Mouse (Mus musculus) heart, adult 2 months (tissue): Measurements from ENCODE around the gene Elmsan1. TPM values are rescaled to one million over a fixed set of nuclear protein-coding genes. Genes with fewer than 3 reads are reported as not detected.

ENCODE experiments used
- DNase-seq, 2 experiments: peaks; one replicate each; pipeline ENCODE4 v3.0.0; 2021
- H3K27ac ChIP-seq: fragments of 200-600 bp; 2 replicates; pipeline ENCODE4 v1.8.1; 2022
- H3K27me3 ChIP-seq: fragments of 200-500 bp; 2 replicates; pipeline ENCODE4 v1.6.1; 2012; ENCODE audit warnings: mild to moderate bottlenecking, low read length, inconsistent platforms, mixed read lengths; ENCODE audit not compliant: control insufficient read depth, insufficient read depth
- H3K36me3 ChIP-seq: fragments of 200-500 bp; 2 replicates; pipeline ENCODE4 v1.6.1; 2012; ENCODE audit warnings: low read length, inconsistent platforms; ENCODE audit not compliant: control insufficient read depth, insufficient read depth
- H3K4me1 ChIP-seq: fragments of 200-500 bp; 2 replicates; pipeline ENCODE4 v1.6.1; 2011; ENCODE audit warnings: low read length; ENCODE audit not compliant: control insufficient read depth, insufficient read depth
- H3K4me3 ChIP-seq: fragments of 200-600 bp; 2 replicates; pipeline ENCODE4 v1.8.1; 2022
- H3K79me2 ChIP-seq: fragments of 200-500 bp; replicated peaks from 2 replicates; pipeline ENCODE4 v1.6.1; 2012; ENCODE audit warnings: mild to moderate bottlenecking, inconsistent platforms, low read length, moderate library complexity, mixed read lengths; ENCODE audit not compliant: control insufficient read depth, insufficient read depth
- H3K9ac ChIP-seq: fragments of 200-500 bp; 2 replicates; pipeline ENCODE4 v1.6.1; 2012; ENCODE audit warnings: low read depth, mild to moderate bottlenecking, control low read depth, inconsistent platforms, low read length, mixed read lengths
- CTCF ChIP-seq: fragments of 200-600 bp; IDR thresholded peaks from 2 replicates; pipeline ENCODE4 v1.8.1; 2022; ENCODE audit warnings: antibody characterized with exemption, mild to moderate bottlenecking, moderate library complexity
- EP300 ChIP-seq: fragments of 200-500 bp; IDR thresholded peaks from 2 replicates; pipeline ENCODE4 v1.6.1; 2011; ENCODE audit warnings: low read depth, low read length, control low read depth; ENCODE audit not compliant: insufficient read depth
- POLR2A ChIP-seq: fragments of 200-500 bp; IDR thresholded peaks from 2 replicates; pipeline ENCODE4 v1.6.1; 2011; ENCODE audit warnings: mild to moderate bottlenecking, low read depth, low read length, control low read depth; ENCODE audit not compliant: insufficient read depth
- WGBS: fragments of 180-500 bp; shearing (Covaris S2); methylation state at CpG from one replicate; pipeline ENCODE4 v1.1.7; 2018; 5-methylcytosine and 5-hydroxymethylcytosine counted together
- intact Hi-C: fragments of 180-260 bp; cut with DNase I; formaldehyde crosslinking; loops from one replicate; pipeline ENCODE4 v1.15.1; 2025
- polyA plus RNA-seq: library from polyadenylated mRNA; depleted of rRNA; stranded (reverse); fragments of >200 nt; gene quantifications from 2 replicates; pipeline ENCODE4 v1.2.3, GENCODE M21; 2012
- total RNA-seq, 2 experiments: library from RNA; stranded (reverse); gene quantifications; 2 replicates each; pipeline ENCODE4 v1.2.3; 2021

Gene Elmsan1
- total and polyA plus RNA-seq, 3 experiments: 8.1 to 14.7 (median 12.3) TPM

GRCm38 (mm10) chr12:84204662-84205061 lies 14.0 kb downstream of the Elmsan1 start:
- Histone ChIP-seq H3K36me3 (peaks cover 8% of the 10 kb centered on the region), H3K79me2 (peaks cover 18% of the 10 kb centered on the region), H3K4me3 (no peak overlapping the region), H3K4me1 (peaks cover 39% of the 10 kb centered on the region), H3K27me3 (no peaks in the 10 kb centered on the region), H3K9ac (no peak overlapping the region), H3K27ac (no peak overlapping the region)
- no peak for DNase-seq
- WGBS: 94% methylated on average over 8 of the region's 8 CpGs
- intact Hi-C loops: no loop called here
- TF ChIP-seq EP300 (no peak), CTCF (no peak), POLR2A (no peak)

GRCm38 (mm10) chr12:84203778-84204216 lies 14.9 kb downstream of the Elmsan1 start:
- DNase-seq: no peak
- intact Hi-C loops: no loop called here
- no peak for TF ChIP-seq CTCF
- no peak for TF ChIP-seq EP300
- WGBS: 64% methylated on average over 7 of the region's 7 CpGs
- Histone ChIP-seq H3K27ac (no peak overlapping the region), H3K36me3 (peaks cover 8% of the 10 kb centered on the region), H3K9ac (no peak overlapping the region), H3K4me1 (peaks cover 40% of the 10 kb centered on the region), H3K79me2 (peaks cover 18% of the 10 kb centered on the region), H3K4me3 (no peak overlapping the region), H3K27me3 (no peaks in the 10 kb centered on the region)

- Histone ChIP-seq H3K27me3 (no peaks in the 10 kb centered on the region), H3K79me2 (peaks cover 18% of the 10 kb centered on the region), H3K4me3 (no peak overlapping the region), H3K4me1 (peaks cover 40% of the 10 kb centered on the region), H3K27ac (no peak overlapping the region), H3K36me3 (peaks cover 8% of the 10 kb centered on the region), H3K9ac (no peak overlapping the region)
- TF ChIP-seq POLR2A (no peak), EP300 (no peak), CTCF (no peak)
- intact Hi-C loops: no loop called here
- 76% methylated on average over 7 of the region's 7 CpGs for WGBS
- DNase-seq: no peak
Measured at GRCm38 (mm10) chr12:84203170-84203777, 15.4 kb downstream of the Elmsan1 start.

- Histone ChIP-seq H3K4me3 (no peak overlapping the region), H3K4me1 (peaks cover 38% of the 10 kb centered on the region), H3K36me3 (peaks cover 8% of the 10 kb centered on the region), H3K27ac (no peak overlapping the region), H3K27me3 (no peaks in the 10 kb centered on the region), H3K9ac (no peak overlapping the region), H3K79me2 (peaks cover 18% of the 10 kb centered on the region)
- TF ChIP-seq POLR2A (no peak), EP300 (no peak), CTCF (no peak)
- intact Hi-C loops: no loop called here
- 71% methylated on average over 10 of the region's 10 CpGs for WGBS
- DNase-seq: no peak
Measured at GRCm38 (mm10) chr12:84202561-84202960, 16.1 kb downstream of the Elmsan1 start.

GRCm38 (mm10) chr12:84201686-84202484 lies 16.8 kb downstream of the Elmsan1 start:
- intact Hi-C loops: no loop called here
- H3K27ac ChIP-seq: no peak overlapping the region
- TF ChIP-seq POLR2A (no peak), CTCF (no peak), EP300 (no peak)

GRCm38 (mm10) chr12:84201222-84201621 lies 17.5 kb downstream of the Elmsan1 start:
- H3K79me2 ChIP-seq: peaks cover 14% of the 10 kb centered on the region

More at GRCm38 (mm10) chr12:84201686-84202484, 16.8 kb downstream of the Elmsan1 start:
- Histone ChIP-seq H3K79me2 (peaks cover 17% of the 10 kb centered on the region), H3K9ac (no peak overlapping the region), H3K4me1 (peaks cover 31% of the 10 kb centered on the region), H3K36me3 (peaks cover 3% of the 10 kb centered on the region; the same call in 1 of the 2 replicates), H3K4me3 (no peak overlapping the region), H3K27me3 (no peaks in the 10 kb centered on the region)
- WGBS: 80% methylated on average over 18 of the region's 18 CpGs
- DNase-seq: no peak

More at GRCm38 (mm10) chr12:84201222-84201621, 17.5 kb downstream of the Elmsan1 start:
- no peaks in the 10 kb centered on the region for H3K27me3 ChIP-seq
- no peak overlapping the region for H3K9ac ChIP-seq
- peaks cover 24% of the 10 kb centered on the region for H3K4me1 ChIP-seq
- H3K36me3 ChIP-seq: 0 out of 2 replicates have a peak, but pooled peaks cover 2% of the 10 kb centered on the region
- no peak overlapping the region for H3K27ac ChIP-seq
- DNase-seq: no peak
- WGBS: 74% methylated on average over 4 of the region's 4 CpGs
- TF ChIP-seq CTCF: no peak
- no peak for TF ChIP-seq EP300
- TF ChIP-seq POLR2A: no peak
- no peak overlapping the region for H3K4me3 ChIP-seq
- intact Hi-C loops: no loop called here
